Mouse (Mus musculus): ENCODE results near the gene Dhrs7c.

Gene Dhrs7c

GRCm38 (mm10) chr11:67839810-67840209, 41.8 kb downstream of the Dhrs7c start:
- DNase-seq (ENCODE audit: low spot score in 2 of 2) = no peak

- no peak for DNase-seq (ENCODE audit: low spot score in 2 of 2)
Measured at GRCm38 (mm10) chr11:67845193-67845592, 47.2 kb downstream of the Dhrs7c start.

- DNase-seq (ENCODE audit: low spot score in 2 of 2) = no peak
Measured at GRCm38 (mm10) chr11:67851770-67852169, 53.8 kb downstream of the Dhrs7c start.

- no peak for DNase-seq (ENCODE audit: low spot score in 2 of 2)
Measured at GRCm38 (mm10) chr11:67853996-67854395, 56.0 kb downstream of the Dhrs7c start.

- DNase-seq (ENCODE audit: low spot score in 2 of 2) = peak in 1 of 2 experiments; percentile 13
Measured at GRCm38 (mm10) chr11:67855035-67855434, 57.0 kb downstream of the Dhrs7c start.

- DNase-seq (ENCODE audit: low spot score in 2 of 2) = no peak
Measured at GRCm38 (mm10) chr11:67858518-67858917, 60.5 kb downstream of the Dhrs7c start.

- no peak for DNase-seq (ENCODE audit: low spot score in 2 of 2)
Measured at GRCm38 (mm10) chr11:67860743-67861398, 62.9 kb downstream of the Dhrs7c start.

- DNase-seq (ENCODE audit: low spot score in 2 of 2) = no peak
Measured at GRCm38 (mm10) chr11:67861399-67861838, 63.4 kb downstream of the Dhrs7c start.

GRCm38 (mm10) chr11:67865100-67865499, 67.1 kb downstream of the Dhrs7c start:
- no peak for DNase-seq (ENCODE audit: low spot score in 2 of 2)
